Mouse (Mus musculus) monocyte, adult 59 days (primary cell): Measurements from ENCODE around the gene Atrnl1. TPM values are rescaled to one million over a fixed set of nuclear protein-coding genes. Genes with fewer than 3 reads are reported as not detected.

Experiments used
- total RNA-seq, 2 experiments: library from RNA; stranded (reverse); gene quantifications; one replicate each; pipeline ENCODE4 v1.2.4; 2023

Gene Atrnl1
- 10 to 100 TPM; 58.6 to 61.2 TPM for total RNA-seq

DNA sequence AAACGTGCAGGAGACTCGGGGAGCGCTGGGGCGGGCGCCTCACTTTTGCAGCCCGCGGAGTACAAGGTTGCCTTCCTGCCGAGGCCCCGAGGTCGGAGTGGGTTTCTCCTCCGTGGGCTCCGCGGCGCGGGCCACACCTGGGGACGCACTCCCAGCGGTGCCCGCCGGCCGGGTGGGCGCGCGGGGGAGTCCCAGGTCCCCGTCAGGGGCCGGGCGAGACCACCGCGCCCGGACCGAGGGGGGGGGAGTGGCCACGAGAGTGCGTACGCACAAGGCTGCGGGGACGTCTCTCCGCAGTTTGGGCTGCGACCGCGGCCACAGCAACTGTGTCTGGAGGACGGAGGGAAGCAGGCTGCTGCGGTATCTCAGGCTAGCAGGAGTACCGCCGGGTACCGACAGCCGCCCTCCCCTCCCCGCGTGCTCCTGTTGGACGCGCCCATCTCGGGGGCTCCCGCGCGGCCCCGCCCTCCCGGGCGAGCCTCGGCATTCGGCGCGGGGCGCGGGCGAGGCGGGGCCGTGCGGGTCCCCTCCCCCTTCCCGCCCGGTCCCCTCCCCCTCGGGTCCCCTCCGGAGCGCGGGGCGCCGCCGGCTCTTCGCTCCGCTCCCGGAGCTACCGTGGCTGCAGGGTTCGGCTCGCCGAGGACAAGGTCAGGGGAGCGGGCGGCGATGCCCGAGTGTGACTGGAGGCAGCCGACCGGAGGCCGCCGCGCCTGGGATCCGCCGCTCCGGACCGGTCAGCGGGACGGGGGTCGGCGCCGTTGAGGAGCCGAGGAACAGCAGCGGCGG lies at the start of gene Atrnl1:
Atrnl1 (plus strand) TSS at position 559 of the 786 bp plus-strand sequence.

Other genes with a start within 250 kb of the Atrnl1 start
- 1 to 10 TPM; 3.4 to 3.5 TPM for gene Trub1, start 158.1 kb upstream of the Atrnl1 start, total RNA-seq